Mouse (Mus musculus) heart, postnatal 25 days (tissue): ENCODE results near the gene Auts2. TPM values are rescaled to one million over a fixed set of nuclear protein-coding genes. Genes with fewer than 3 reads are reported as not detected.
"Not testable (repeated sequence)": the region's sequence is repeated elsewhere in the genome, so short reads cannot be mapped to it uniquely, and the experiment has no call there.

ENCODE experiments used
- DNase-seq: peaks from one replicate; pipeline ENCODE4 v3.0.0; 2022; ENCODE audit warnings: low spot score
- intact Hi-C: fragments of 180-260 bp; cut with DNase I; formaldehyde crosslinking; loops from one replicate; pipeline ENCODE4 v1.15.1; 2025
- total RNA-seq, 2 experiments: library from RNA; stranded (reverse); gene quantifications; 2 replicates each; pipeline ENCODE4 v1.2.3; 2021

Auts2 gene
- 10 to 100 TPM; 33.6 to 43.8 TPM for total RNA-seq

- intact Hi-C loops = loop anchor here (5.0 to 10.0 kb wide), 4 partner anchors 56 to 309 kb away; no protein-coding TSS in a partner anchor
Observed at GRCm38 (mm10) chr5:132543118-132544071, at the start of gene Auts2. Auts2 (minus strand) TSS chr5:132543344.

GRCm38 (mm10) chr5:132591721-132592695 is 48.9 kb upstream of the Auts2 start:
- intact Hi-C loops = no loop called here
- DNase-seq = no peak

More at GRCm38 (mm10) chr5:132543118-132544071, at the start of gene Auts2:
- peak; percentile 80 for DNase-seq

GRCm38 (mm10) chr5:132579774-132580173 is 36.6 kb upstream of the Auts2 start:
- intact Hi-C loops = no loop called here
- DNase-seq = no peak

- DNase-seq, intact Hi-C loops: not testable (repeated sequence)
Observed at GRCm38 (mm10) chr5:132560771-132561170, 17.6 kb upstream of the Auts2 start.

- intact Hi-C loops = loop anchor here (10.0 kb wide), 1 partner anchor 311 kb away; no protein-coding TSS in a partner anchor
- DNase-seq = peak; percentile 5
Observed at GRCm38 (mm10) chr5:132545761-132546160, 2.6 kb upstream of the Auts2 start.

DNA sequence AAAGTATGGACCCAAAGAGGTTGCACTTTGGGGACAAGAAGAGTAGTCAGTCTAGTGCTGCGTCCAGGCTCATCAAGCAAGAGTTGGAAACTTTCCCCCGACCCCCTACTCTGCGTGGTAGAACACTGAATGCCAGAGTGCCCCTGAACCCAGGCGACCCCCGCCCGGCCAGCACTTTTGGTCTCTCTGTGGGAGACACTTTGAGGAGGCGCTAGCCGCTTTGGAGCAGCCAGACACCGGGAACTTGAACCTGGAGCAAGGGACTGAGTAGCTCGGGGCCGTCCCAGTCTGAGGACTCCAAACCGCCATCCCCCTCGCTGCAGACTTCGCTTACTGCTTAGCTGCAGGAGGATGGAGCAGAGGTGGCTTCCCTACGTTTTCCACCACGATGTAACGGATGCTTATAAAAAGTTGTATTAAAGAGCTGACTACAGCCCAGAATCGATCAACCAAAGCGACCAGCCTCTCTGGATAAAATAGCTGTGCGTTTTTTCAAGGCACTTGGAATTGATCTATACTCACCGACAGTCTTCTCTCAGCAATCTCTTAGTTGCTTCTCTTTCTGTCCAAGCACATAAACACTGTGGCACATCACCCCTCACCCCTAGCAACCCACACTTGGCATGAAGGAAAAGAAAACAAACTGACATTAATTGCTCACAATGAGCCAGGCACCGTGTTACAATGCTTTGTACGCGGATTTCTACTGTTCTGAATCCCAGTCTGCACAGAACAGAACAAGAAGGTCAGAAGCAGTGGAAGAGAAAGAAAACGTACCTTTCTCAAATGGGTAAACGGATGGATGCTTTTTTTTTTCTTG is 1.2 kb upstream of the Auts2 start:
- intact Hi-C loops = loop anchor here (5.0 to 10.0 kb wide), 4 partner anchors 57 to 310 kb away; no protein-coding TSS in a partner anchor

GRCm38 (mm10) chr5:132542381-132543020 is 643 bp downstream of the Auts2 start:
- intact Hi-C loops = loop anchor here (5.0 to 10.0 kb wide), 4 partner anchors 55 to 308 kb away; no protein-coding TSS in a partner anchor
- no peak for DNase-seq

More for the DNA sequence above, 1.2 kb upstream of the Auts2 start:
- no peak for DNase-seq

GRCm38 (mm10) chr5:132541951-132542350 is 1.2 kb downstream of the Auts2 start:
- intact Hi-C loops = loop anchor here (5.0 to 10.0 kb wide), 4 partner anchors 55 to 307 kb away; no protein-coding TSS in a partner anchor
- no peak for DNase-seq

- DNase-seq = peak; percentile 4
- intact Hi-C loops = loop anchor here (5.0 to 10.0 kb wide), 4 partner anchors 54 to 307 kb away; no protein-coding TSS in a partner anchor
Observed at GRCm38 (mm10) chr5:132541371-132541931, 1.7 kb downstream of the Auts2 start.

- DNase-seq = no peak
- intact Hi-C loops = loop anchor here (5.0 to 10.0 kb wide), 4 partner anchors 54 to 306 kb away; no protein-coding TSS in a partner anchor
Observed at GRCm38 (mm10) chr5:132540841-132541311, 2.3 kb downstream of the Auts2 start.

DNA sequence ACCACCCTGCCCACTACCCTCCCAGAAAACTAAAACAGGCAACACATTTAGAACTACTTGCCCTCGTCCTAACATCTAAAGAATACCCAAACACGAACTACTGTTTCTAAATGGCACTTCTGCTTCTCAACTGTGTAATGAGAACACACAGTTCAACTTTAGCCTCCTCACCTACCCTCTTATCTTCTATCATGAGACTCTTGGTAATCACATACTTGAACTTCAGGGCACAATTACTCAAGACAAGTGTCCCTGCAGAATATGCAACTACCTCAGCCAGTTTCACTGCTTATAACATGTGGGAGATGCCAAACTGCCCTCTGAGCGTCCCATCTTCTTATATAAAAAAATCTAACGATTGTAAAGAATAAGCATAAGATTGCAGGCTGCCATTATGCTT is 5.7 kb downstream of the Auts2 start:
- DNase-seq = no peak
- intact Hi-C loops = no loop called here

- intact Hi-C loops = no loop called here
- DNase-seq = no peak
Observed at GRCm38 (mm10) chr5:132526395-132526794, 16.7 kb downstream of the Auts2 start.

- intact Hi-C loops = no loop called here
- no peak for DNase-seq
Observed at GRCm38 (mm10) chr5:132521358-132521873, 21.7 kb downstream of the Auts2 start.

DNA sequence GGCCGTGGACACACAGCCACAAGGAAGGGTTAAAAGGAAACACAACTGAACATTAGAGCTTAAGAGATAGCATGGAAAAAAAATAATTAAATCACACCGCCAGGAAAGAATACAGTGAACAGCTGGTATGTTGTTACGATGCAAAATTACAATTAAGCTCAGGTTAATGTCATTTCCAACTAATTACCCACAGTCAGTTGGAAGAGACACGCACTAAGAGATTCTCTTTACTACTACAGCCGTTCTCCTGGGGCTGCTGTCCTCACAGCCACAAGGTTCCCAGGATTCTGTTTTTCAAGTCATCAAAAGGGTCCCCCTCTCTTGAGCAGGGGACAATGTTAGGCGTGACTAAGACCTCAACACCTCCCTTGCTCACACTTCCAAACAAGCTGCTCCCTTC is 25.3 kb downstream of the Auts2 start:
- no peak for DNase-seq
- intact Hi-C loops = no loop called here

DNA sequence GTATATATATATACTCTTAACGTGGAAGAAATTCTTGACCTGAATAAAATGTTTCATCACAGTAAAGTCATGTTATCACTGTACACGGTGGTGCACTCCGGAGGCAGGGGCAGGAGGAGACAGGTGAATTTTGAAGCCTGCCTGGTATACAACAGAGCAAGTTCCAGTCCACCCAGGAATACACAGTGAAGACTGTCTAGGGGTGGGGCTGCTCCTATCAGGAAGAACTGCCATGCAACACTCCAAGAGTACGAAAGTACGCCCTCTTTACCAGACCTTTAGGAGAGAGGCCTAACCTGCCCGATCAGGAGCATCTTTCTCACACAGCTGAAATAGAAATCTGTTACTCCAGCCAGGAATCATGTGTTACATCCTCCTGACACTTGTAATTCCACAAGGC is 28.6 kb downstream of the Auts2 start:
- intact Hi-C loops = no loop called here
- DNase-seq = no peak

DNA sequence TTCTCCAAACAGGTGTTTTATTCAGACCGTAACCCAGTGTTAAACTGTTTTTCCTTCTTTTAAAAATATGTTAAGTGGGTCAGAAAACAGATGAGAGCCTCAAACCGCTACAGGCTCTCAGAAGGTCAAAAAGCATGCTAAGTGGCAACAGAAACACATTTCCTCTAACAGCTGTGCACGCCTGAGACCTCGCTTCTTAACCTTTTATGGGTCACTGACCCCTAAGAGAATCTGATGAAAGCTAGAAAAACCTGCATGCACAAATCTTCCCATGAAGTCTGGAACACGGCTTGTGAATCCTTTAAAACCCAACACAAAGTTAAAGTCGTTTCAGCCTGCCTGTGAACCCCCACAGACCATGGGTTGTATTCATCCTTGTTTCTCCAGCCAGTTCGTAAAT is 29.9 kb downstream of the Auts2 start:
- no peak for DNase-seq
- intact Hi-C loops = no loop called here

DNA sequence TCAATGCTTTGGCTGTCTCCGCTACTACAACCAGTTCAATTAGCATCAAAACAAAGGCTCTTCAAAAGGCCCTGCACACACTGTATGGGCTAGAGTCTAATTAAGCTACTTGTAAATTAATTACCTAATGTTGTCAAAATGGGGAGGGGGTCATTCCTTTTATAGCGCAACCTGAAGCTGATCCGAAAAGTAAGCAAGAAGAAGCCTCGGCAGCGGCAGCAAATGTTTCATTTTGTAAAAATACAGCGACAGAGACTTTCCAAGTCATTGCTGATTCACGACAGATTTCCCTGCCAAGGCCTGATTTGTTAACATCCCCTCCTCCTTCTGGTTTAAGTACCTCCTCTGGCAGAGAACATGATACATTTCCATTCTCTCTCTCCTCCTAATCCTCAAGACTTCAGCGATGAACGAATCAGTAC is 33.7 kb downstream of the Auts2 start:
- intact Hi-C loops = no loop called here
- no peak for DNase-seq

GRCm38 (mm10) chr5:132504893-132505292 is 38.3 kb downstream of the Auts2 start:
- no peak for DNase-seq
- intact Hi-C loops = no loop called here
